Mouse (Mus musculus): ENCODE measurements at regions not wholly inside any gene's neighbourhood (a gene's known extent, or its start where the extent isn't known, plus 50 kb on each side); places are given as distances from the start of the nearest gene placed in this dataset.

GRCm38 (mm10) chr13:59946509-59946908 lies 123.6 kb upstream of the Tut7 start:
- TF ChIP-seq CTCF (IDR thresholded peaks at IDR 0.05), result no peak
- no peak for TF ChIP-seq EP300 (IDR thresholded peaks at IDR 0.05)
